Comparison of ENCODE assay signal across 24 mouse cellular contexts in the genomic region with DNA sequence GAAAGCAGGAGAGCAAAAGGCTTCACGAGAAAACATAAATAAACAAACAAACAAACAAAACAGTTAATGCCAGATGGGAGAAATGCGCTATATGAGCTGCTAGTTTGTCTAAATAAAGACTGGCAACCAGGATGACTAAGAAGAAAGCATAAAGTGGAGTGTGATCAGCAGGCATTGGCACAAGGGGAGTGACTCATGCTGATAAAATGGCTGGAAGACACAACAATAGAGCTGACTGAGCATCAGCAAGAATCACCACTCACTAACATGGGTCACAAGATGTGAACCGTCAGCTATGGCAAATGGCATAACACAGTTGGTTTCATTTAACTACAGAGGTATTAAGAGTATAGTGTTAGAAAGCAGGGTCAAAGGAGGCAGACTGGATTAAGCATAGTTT.
"Had no signal": no experiment of that assay in that cellular context is flagged by ENCODE, and none has a peak within 500 bp of the region (broad histone marks: within the 10 kb centered on the region; RNA-seq: fewer than 3 reads in every experiment).

No protein-coding gene starts in this region.

- H3K4me2 ChIP-seq: heart, embryonic 11.5 days; heart, embryonic 13.5 days; heart, embryonic 15.5 days; hindbrain, embryonic 13.5 days; hindbrain, embryonic 15.5 days; limb, embryonic 13.5 days; limb, embryonic 15.5 days; liver, embryonic 12.5 days had no signal

- H3K4me3 ChIP-seq: heart, adult 2 months; heart, embryonic 13.5 days; heart, embryonic 15.5 days; hindbrain, embryonic 13.5 days; hindbrain, embryonic 15.5 days; limb, embryonic 13.5 days; limb, embryonic 15.5 days; liver, embryonic 12.5 days had no signal

- H3K4me1 ChIP-seq: heart, embryonic 13.5 days; heart, embryonic 15.5 days; hindbrain, embryonic 13.5 days; hindbrain, embryonic 15.5 days; limb, embryonic 15.5 days; liver, embryonic 12.5 days had no signal

- H3K27ac ChIP-seq: heart, adult 2 months; heart, embryonic 13.5 days; heart, embryonic 15.5 days; hindbrain, embryonic 13.5 days; hindbrain, embryonic 15.5 days; hindbrain, postnatal 0 days; limb, embryonic 13.5 days; limb, embryonic 15.5 days; liver, embryonic 12.5 days; liver, embryonic 14.5 days had no signal

- ATAC-seq: hindbrain, postnatal 0 days; intestine, embryonic 16.5 days; liver, embryonic 12.5 days had no signal

- DNase-seq: gastrocnemius, postnatal 14 days; gastrocnemius, postnatal 36 days; heart, adult 11 months; heart, adult 2 months; heart, postnatal 14 days; heart, postnatal 36 days; kidney, adult 18-20 months; kidney, adult 8-10 months; kidney, postnatal 10 days; kidney, postnatal 25 days; layer of hippocampus, adult 9-11 months; layer of hippocampus, postnatal 36 days; left cerebral cortex, postnatal 4 days had no signal

- H3K9me3 ChIP-seq: heart, embryonic 13.5 days; heart, embryonic 15.5 days; hindbrain, embryonic 13.5 days; hindbrain, embryonic 15.5 days; limb, embryonic 13.5 days; limb, embryonic 15.5 days; liver, embryonic 12.5 days had no signal

- H3K27me3 ChIP-seq: heart, embryonic 13.5 days; heart, embryonic 15.5 days; hindbrain, embryonic 13.5 days; hindbrain, embryonic 15.5 days; limb, embryonic 13.5 days; limb, embryonic 15.5 days; liver, embryonic 12.5 days had no signal

- H3K36me3 ChIP-seq: heart, embryonic 13.5 days; heart, embryonic 15.5 days; hindbrain, embryonic 13.5 days; hindbrain, embryonic 15.5 days; limb, embryonic 13.5 days; limb, embryonic 15.5 days; liver, embryonic 12.5 days had no signal

- H3K9ac ChIP-seq: heart, embryonic 13.5 days; heart, embryonic 15.5 days; hindbrain, embryonic 13.5 days; hindbrain, embryonic 15.5 days; limb, embryonic 13.5 days; limb, embryonic 15.5 days; liver, embryonic 12.5 days; liver, embryonic 14.5 days had no signal
